Comparison of ENCODE assay signal across 10 mouse cellular contexts in genomic region chr13:63701199-63702175, GRCm38 (mm10).
A peak's percentile ranks its signal among the peaks of the same experiment; 100 is the strongest.
DNase-seq lines count a peak whose midpoint lies in the region; ATAC-seq lines count a peak whose summit lies in the region.
"Had no signal": no experiment of that assay in that cellular context is flagged by ENCODE, and none has a peak within 500 bp of the region (broad histone marks: within the 10 kb centered on the region; RNA-seq: fewer than 3 reads in every experiment).

No protein-coding gene starts in this region.

- 51% methylated on average over 9 of the region's 9 CpGs for WGBS in heart, embryonic 10.5 days
- 39% methylated on average over 9 of the region's 9 CpGs for WGBS in hindbrain, embryonic 16.5 days
- WGBS in midbrain, embryonic 15.5 days = 40% methylated on average over 9 of the region's 9 CpGs

- no peaks in the 10 kb centered on the region for H3K36me3 ChIP-seq in heart, embryonic 10.5 days
- H3K36me3 ChIP-seq in hindbrain, embryonic 16.5 days (ENCODE audit: control insufficient read depth, insufficient read depth, low read length) = no peaks in the 10 kb centered on the region
- H3K36me3 ChIP-seq in midbrain, embryonic 15.5 days (replicated peaks) = no peaks in the 10 kb centered on the region

- no peak overlapping the region for H3K4me3 ChIP-seq in heart, embryonic 10.5 days
- no peak overlapping the region for H3K4me3 ChIP-seq in hindbrain, embryonic 16.5 days (ENCODE audit: low read length)
- no peak overlapping the region for H3K4me3 ChIP-seq in midbrain, embryonic 15.5 days

- H3K27me3 ChIP-seq in heart, embryonic 10.5 days (ENCODE audit: insufficient read depth, poor library complexity, severe bottlenecking) = 0 out of 2 replicates have a peak, but pooled peaks cover 5% of the 10 kb centered on the region
- no peaks in the 10 kb centered on the region for H3K27me3 ChIP-seq in hindbrain, embryonic 16.5 days (replicated peaks; ENCODE audit: control insufficient read depth, insufficient read depth, low read length)
- H3K27me3 ChIP-seq in midbrain, embryonic 15.5 days (replicated peaks) = no peaks in the 10 kb centered on the region

- no peak overlapping the region for H3K4me2 ChIP-seq in hindbrain, embryonic 16.5 days (ENCODE audit: low read length)
- no peak overlapping the region for H3K4me2 ChIP-seq in midbrain, embryonic 15.5 days

- DNase-seq in heart, embryonic 10.5 days (ENCODE audit: low spot score) = no peak
- no peak for DNase-seq in heart, adult 9 months (ENCODE audit: low spot score in 2 of 2)
- DNase-seq in CD4-positive helper T cell, adult 2 months (ENCODE audit: low read depth, low spot score) = peak; percentile 10
- no peak for DNase-seq in retina, embryonic 14.5 days (ENCODE audit: low spot score)
- no peak for DNase-seq in adrenal gland, adult 8-10 months
- DNase-seq: adrenal gland, adult 2 months; right cerebral cortex, postnatal 4 days had no signal

- H3K27ac ChIP-seq in heart, embryonic 10.5 days = peak overlapping the region; percentile 59; the same call in 1 of the 2 replicates
- H3K27ac ChIP-seq in hindbrain, embryonic 16.5 days (ENCODE audit: low read depth, low read length) = no peak overlapping the region
- H3K27ac ChIP-seq in midbrain, embryonic 15.5 days = no peak overlapping the region

- no peak overlapping the region for H3K9ac ChIP-seq in hindbrain, embryonic 16.5 days (ENCODE audit: low read depth, low read length)
- no peak overlapping the region for H3K9ac ChIP-seq in midbrain, embryonic 15.5 days

- peaks cover 5% of the 10 kb centered on the region for H3K4me1 ChIP-seq in heart, embryonic 10.5 days
- H3K4me1 ChIP-seq in hindbrain, embryonic 16.5 days (ENCODE audit: control insufficient read depth, insufficient read depth, low read depth, low read length) = peaks cover 3% of the 10 kb centered on the region; the same call in 1 of the 2 replicates
- no peaks in the 10 kb centered on the region for H3K4me1 ChIP-seq in midbrain, embryonic 15.5 days

- peak; percentile 81 for ATAC-seq in hindbrain, embryonic 16.5 days
- peak; percentile 56 for ATAC-seq in monocyte, adult 5-6 weeks (replicated peaks; ENCODE audit: insufficient number of reproducible peaks, low FRiP score, low TSS enrichment, poor library complexity, severe bottlenecking)
- no peak for ATAC-seq in midbrain, embryonic 15.5 days (replicated peaks)

- H3K9me3 ChIP-seq in heart, embryonic 10.5 days = no peaks in the 10 kb centered on the region
- no peaks in the 10 kb centered on the region for H3K9me3 ChIP-seq in hindbrain, embryonic 16.5 days (ENCODE audit: control insufficient read depth, low read length)
- no peaks in the 10 kb centered on the region for H3K9me3 ChIP-seq in midbrain, embryonic 15.5 days
